Mouse (Mus musculus) common myeloid progenitor, adult 5-6 weeks (primary cell): ENCODE measurements around the gene Fmo2. TPM values are rescaled to one million over a fixed set of nuclear protein-coding genes. Genes with fewer than 3 reads are reported as not detected.

Source experiments
- ATAC-seq: replicated peaks from 2 replicates; pipeline ENCODE4 v1.8.0; 2016; ENCODE audit warnings: low read depth, mild to moderate bottlenecking, moderate TSS enrichment, inconsistent platforms; ENCODE audit not compliant: poor library complexity, severe bottlenecking
- total RNA-seq: library from RNA; stranded (forward); fragments of 200-1000, 187-1606 nt; gene quantifications from 2 replicates; pipeline ENCODE4 v1.2.3, GENCODE M21; 2017

Fmo2 gene
- total RNA-seq, 1 experiment from 2014 or later: not detected

- no peak for ATAC-seq
Measured at GRCm38 (mm10) chr1:162893014-162893413, 5.5 kb downstream of the Fmo2 start.

GRCm38 (mm10) chr1:162891980-162892451 is 6.5 kb downstream of the Fmo2 start:
- no peak for ATAC-seq

DNA sequence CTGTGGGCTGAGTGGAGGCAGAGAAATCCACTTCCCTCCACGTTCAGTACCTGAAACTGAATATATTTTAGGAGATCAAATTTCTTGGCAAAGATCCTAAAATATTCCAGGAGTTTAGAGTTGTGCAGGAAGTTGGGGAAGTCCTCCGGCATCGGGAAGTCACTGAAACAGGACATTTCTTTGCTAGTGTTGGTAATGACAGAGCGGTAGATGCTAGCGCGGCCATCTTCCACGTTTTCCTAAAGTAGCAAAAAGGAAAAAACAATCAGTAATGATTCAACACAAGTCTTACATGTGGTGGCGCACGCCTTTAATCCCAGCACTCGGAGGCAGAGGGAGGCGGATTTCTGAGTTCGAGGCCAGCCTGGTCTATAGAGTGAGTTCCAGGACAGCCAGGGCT is 9.9 kb downstream of the Fmo2 start:
- ATAC-seq: no peak

GRCm38 (mm10) chr1:162887644-162888043 is 10.9 kb downstream of the Fmo2 start:
- no peak for ATAC-seq

- no peak for ATAC-seq
Measured at GRCm38 (mm10) chr1:162886138-162886816, 12.2 kb downstream of the Fmo2 start.

- ATAC-seq: no peak
Measured at GRCm38 (mm10) chr1:162882681-162883080, 15.8 kb downstream of the Fmo2 start.

DNA sequence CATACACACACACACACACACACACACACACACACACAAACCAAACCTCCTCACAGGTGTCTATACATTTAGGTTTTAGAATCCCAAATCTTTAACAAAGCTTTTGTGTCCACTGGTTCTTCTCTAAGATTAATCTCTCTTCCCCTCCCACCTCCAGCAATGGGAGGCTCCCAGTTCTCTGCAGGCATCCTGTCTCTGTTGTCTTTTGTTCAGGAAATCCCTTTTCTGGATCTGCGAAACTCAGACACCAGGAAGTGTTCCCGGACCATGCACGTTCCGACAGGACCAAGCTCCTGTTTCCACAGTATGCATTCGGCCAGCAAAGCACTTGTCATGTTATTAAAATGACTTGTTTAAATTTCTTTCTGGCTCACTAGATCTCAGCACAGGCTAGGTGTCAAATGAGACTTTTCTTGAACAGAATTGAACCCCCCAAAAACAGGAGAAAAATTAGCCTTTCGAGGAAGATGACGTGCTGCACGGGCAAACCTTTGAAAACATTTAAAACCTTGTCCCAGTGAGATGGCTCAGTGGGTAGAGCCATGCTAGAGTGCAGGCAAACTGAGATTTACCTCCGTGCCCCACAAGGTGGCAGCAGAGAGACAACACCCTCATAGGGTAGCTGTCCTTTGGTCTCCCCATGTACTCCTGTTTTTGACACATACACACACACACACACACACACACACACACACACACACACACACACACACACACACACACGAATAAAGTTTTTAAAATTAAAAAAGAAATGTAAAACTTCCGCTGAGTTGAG is 18.7 kb downstream of the Fmo2 start:
- ATAC-seq: peak; percentile 89

DNA sequence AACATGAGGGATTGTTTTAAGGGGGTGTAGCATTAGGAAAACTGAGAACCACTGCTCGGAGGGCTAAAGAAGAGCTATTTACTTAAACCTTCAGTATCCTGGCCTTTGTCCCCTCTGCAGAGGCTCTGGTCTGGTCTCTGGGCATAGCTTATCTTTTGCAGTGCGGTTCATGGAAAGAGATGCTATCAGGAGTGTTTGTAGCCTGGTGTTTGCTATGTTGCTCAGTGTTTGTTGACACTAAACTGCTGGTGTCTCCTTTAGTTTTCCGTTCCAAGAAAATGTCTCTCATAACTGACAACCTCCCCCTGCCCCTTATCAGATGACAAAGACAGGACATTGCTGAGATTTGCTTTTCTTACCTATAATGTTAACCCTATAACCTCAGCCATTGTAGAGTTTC is 23.4 kb downstream of the Fmo2 start:
- ATAC-seq: no peak

DNA sequence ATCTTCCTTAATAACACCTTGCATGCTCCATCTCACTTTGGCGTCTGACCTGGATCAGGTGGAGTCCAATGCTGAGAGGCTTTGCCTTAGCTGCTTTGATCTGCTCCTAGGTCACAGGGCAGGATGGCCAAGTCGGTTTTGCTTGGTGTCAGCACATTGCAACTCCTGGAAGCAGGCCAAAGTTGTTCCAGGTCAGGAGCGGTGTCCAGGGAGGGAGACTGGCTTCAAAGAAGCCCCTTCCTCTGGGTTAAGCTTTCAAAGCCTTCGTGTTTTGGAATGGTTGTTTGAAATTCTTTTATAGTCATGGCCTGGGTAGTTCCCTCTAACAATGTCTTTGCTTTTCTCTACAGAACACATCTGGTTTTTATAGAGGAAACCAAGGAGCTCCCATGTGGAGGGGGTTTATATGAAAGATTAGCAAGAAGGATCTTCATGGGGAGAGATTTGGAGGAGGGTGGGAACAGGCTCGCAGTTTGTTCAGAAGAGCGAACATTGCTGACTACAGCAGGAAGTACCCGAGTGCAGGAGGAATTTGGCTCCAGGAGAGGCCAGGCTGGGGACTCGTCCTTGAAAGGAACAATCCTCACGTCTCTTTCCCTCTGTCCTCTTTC is 26.7 kb downstream of the Fmo2 start:
- no peak for ATAC-seq

GRCm38 (mm10) chr1:162870978-162871377 is 27.5 kb downstream of the Fmo2 start:
- no peak for ATAC-seq

DNA sequence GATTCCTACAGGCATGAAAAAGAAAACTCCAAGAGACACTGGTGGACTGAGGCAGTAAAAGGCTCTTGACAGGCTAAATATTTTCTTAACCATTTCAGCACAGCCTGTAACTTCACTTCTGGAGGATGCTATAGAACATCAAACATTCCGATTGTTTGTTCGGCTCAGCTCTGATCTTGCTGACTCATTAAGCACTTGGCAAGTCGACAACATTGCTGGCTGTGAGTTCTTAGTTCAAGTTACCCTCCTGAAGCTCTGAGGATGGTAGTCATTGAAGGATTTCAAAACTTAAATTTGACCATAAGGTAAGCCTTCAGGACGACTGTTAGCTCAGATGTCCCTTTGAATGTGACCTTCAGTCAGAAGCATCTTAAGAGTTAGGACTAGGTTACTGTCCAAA is 31.1 kb downstream of the Fmo2 start:
- no peak for ATAC-seq

- ATAC-seq: no peak
Measured at GRCm38 (mm10) chr1:162866280-162866681, 32.2 kb downstream of the Fmo2 start, which contains the start of gene Fmo1. Gene Fmo1, minus strand, starts transcription at chr1:162866610.

GRCm38 (mm10) chr1:162865493-162865830 is 33.1 kb downstream of the Fmo2 start:
- no peak for ATAC-seq

DNA sequence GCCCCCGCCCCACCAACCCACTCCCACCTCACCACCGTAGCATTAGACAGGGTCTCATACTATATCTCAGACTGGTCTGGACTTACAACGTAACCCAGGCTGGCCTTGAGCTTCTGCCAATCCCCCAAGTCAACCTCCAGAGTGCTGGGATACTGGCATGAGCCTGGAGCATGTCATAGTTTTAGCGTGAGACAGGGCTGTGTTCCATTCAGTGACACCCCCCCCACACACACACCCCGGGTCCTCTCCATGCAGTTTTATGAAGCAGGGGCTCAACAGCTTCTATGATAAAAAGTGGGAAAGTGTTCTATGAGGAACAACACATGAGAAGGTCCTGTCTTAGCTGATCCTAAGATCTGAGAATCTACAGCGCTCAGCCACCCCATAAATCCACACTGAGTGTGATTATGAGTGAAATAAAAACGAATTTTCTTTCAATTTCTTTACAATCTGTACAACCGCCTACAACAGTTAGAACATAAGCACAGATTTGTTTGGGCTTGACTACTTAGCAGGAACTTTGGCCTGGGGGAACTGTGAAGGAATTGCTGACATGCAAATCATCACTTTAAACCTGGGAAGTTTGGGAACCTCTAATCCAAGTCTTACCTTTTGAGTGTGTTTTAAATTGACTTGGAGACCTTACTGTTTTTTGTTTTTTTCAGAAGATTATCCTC is 33.6 kb downstream of the Fmo2 start:
- ATAC-seq: no peak

DNA sequence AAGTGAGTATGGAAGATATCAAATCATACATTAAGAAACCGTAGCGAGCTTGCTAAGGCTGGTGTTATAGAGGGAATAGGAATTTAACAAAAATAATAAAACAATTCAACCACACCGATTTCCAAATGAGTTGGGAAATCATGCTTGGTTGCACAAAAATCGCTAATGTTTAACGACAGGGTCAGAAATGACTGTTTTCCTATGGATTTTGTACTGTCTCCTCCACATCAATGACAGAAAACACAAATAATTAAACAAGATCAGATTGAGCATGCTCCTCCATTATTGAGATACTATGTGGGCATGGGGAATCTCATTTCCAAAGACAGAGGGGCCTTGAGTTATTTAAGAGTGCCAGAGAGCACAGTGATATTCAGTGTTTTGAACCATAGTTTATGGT is 34.2 kb downstream of the Fmo2 start:
- no peak for ATAC-seq

GRCm38 (mm10) chr1:162863579-162863978 is 34.9 kb downstream of the Fmo2 start:
- no peak for ATAC-seq

- no peak for ATAC-seq
Measured at GRCm38 (mm10) chr1:162862328-162862727, 36.2 kb downstream of the Fmo2 start.

DNA sequence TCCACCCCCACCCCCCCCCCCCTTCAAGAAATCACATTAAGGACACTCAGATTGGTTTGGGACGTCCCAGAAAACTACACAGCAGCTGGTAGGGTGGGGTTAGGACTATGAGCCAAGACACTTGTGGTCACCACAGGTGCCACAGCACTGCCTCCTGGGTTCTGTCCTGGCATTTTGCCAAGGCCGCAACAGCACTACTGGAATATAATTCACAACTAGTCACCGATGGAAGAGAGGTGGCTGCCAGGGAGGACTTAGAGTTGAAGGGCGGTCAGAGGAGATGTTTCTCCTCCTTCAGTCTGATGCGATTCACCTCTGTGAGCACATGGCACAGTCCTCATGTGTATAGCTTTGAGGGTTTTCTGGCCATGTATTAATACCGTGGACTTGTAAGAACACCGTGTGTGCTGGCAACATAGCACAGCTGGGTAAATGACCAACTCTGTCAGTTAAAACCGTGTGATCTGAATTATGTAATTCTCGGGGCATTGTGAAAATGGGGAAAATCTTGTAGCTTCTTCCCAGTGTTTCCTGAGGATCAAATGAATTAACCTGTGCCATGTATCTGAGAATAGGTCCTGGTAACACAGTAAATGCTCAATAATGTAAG is 38.4 kb downstream of the Fmo2 start:
- ATAC-seq: no peak

DNA sequence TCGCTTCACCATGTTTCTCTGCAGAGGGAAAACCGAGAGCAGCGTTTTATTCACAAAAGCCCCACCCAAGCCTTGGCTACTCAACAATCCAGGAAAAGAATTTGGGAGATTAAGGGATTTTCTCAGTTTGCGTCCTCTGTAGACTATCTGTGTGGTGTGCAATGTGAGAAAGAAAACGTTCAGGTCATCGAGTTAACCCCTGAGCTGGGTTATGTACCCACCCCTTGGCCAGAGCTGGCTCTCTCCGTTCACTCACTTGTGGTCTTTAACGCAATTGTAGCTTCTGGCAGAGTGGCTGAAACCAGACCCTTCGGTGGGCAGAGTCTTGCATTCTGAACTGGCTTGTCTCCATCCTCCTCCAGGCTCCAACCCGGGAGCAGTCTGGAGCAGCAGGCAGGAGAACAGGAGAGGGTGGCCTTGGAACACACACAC is 39.0 kb downstream of the Fmo2 start:
- ATAC-seq: no peak

DNA sequence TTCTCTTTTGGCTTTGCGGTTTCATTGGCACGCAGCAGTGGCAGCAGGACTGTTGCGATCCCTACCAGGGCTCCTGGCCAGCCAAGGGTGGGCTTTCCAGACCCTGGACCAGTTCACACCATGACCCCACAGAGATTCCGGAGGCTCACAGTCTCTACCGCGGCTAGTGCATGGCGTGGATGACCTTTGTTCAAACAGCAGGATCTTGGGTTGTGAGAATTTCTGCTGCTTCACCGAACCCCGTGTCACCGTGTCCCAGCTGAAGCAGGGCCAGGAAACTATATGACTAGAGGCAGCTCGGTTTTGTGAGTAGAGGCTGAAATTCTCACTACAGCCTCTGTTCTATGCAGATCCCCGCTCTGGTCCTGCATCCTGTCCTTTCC is 39.8 kb downstream of the Fmo2 start:
- no peak for ATAC-seq
